Mouse (Mus musculus): ENCODE results near the gene Rfng.
"Not testable (repeated sequence)": the region's sequence is repeated elsewhere in the genome, so short reads cannot be mapped to it uniquely, and the experiment has no call there.

Rfng gene

DNA sequence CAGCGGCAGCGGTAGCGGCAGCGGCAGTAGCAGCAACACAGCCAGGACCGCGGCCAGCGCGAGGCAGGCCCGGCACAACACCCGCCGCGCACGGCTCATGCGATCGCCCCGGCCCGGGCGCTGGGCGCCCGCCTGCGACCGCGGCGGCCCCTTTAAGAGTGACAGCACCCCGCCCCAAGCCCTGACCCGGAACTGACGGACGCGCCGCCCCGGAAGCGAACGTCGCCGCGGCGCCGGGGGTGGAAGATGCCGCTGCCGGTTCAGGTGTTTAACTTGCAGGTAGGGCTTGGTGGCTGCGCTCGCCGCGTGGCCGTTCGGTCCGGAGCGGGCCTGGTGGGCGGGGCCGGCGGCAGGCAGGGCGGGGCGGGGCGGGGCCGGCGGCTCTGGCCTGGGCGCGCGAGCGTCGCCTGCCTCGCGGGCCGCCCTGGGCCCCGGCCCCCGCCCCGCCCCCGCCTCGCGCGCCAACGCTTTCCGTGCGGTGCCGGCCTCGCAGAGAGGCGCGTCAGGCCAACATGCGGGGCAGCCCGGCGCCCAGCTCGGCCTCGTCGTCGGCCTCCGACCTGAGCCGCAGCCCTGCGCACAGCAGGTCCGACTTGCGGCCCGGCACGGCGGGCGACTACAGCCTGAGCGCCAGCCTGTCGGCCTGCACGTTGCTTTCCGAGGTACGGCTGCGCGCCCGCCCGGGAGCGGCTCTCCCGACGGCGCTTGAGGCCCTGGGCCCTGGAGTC is at the start of gene Rfng, which contains the start of gene Gps1:
TSS of gene Rfng (minus strand) at position 144 of the 728 bp plus-strand sequence.
TSS of gene Gps1 (plus strand) at position 209 of the 728 bp plus-strand sequence.
- peak; percentile 60 to 73 for DNase-seq (ENCODE audit: low spot score in 2 of 2)

- not testable (repeated sequence) for DNase-seq (ENCODE audit: low spot score in 2 of 2)
These were observed 49.0 kb upstream of the Rfng start for GRCm38 (mm10) chr11:120832962-120833361.

DNA sequence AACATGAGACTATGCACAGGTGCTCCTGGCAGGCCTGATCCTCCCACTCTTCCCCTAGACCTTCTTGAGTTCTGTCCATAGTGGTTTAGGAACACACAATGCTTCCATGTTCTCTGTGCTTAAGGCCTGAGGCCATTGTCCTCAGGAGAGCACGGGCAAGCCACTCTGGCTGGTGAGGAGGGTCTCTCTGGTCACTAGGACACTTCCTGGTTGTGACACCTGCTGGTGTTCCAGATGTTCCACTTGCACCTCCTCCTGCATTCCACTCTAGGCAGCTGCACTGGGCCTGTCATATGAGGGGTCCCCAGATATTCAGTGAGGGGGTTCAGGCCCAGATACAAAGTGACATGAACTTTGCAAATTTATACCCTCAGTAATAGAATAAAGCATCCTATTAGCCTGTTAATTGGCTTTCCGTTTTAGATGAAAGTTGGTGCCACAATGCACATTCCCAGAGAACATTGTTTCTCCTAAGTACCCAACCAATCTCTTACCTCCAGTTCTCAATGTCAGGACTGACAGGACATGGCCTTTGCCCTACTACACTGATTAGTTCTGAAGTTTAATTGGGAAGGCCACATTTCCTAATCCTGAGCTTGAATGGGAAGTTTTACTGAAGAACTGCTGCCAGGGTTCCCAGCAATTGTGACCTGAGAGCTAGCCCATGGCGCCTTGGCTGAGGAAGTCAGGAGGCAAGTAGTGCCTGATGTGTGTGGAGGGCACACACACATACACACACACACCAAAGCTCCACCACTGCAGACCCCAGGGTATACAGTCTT is 47.8 kb upstream of the Rfng start:
- DNase-seq (ENCODE audit: low spot score in 2 of 2) = no peak

DNA sequence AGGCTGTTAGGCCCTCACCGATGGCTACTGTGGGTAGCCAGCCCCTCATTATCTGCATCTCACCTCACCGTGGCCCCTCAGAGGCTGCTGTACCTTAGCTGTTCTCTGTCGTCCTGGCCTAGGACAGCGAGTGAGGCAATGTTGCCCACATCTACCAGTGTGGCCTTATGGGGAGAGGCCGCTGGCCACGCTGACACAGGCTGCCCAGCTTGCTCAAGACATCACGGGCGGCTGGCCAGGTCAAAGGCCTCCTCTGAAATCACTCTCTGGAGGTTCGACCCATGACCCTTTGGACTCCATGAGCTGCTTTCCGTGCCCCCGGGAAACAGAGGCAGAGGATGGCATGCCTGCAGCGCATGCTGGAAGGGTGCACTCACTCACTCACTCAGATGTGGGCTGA is 46.7 kb upstream of the Rfng start:
- DNase-seq (ENCODE audit: low spot score in 2 of 2) = no peak

DNA sequence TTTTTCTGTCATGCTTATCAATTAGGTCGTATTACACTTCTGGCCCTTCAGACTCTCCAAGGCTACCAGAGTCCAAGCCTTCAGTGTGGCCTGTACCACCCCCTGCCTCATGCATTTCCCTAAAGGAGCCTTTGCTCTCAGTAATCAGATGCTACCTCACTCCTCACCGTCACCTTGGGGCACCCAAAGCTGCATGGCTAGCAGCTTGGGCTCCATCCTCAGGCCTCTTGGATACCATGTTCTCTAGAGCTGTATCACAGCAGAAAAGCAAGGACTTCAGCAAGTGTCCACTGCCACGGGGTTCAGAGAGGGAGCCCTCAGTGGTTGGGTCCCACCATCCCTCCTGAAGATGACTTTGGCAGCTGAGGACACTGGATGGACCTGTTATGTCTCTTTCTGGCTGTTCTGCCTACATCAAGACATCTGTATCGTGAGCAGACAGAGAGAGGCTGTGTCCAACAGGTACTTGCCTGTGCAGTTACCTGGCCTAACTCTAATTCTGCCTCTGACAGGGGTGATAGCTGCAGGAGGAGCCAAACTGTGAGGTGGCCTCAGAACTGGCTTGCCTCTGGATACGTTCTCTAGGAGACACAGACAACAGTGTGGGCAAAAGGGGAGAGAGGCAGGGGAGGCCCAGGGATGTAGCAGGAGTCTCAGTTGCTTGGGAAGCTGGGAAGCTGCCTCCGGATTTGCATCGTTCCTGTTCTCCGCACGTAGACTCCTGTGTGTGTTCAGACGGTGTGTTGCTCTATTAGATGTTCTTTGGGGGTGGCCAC is 45.9 kb upstream of the Rfng start:
- no peak for DNase-seq (ENCODE audit: low spot score in 2 of 2)

- DNase-seq (ENCODE audit: low spot score in 2 of 2) = no peak
These were observed 44.4 kb upstream of the Rfng start for GRCm38 (mm10) chr11:120828416-120828815.

- DNase-seq (ENCODE audit: low spot score in 2 of 2) = peak in 1 of 2 experiments; percentile 36
These were observed 42.3 kb upstream of the Rfng start for GRCm38 (mm10) chr11:120826016-120826953.

DNA sequence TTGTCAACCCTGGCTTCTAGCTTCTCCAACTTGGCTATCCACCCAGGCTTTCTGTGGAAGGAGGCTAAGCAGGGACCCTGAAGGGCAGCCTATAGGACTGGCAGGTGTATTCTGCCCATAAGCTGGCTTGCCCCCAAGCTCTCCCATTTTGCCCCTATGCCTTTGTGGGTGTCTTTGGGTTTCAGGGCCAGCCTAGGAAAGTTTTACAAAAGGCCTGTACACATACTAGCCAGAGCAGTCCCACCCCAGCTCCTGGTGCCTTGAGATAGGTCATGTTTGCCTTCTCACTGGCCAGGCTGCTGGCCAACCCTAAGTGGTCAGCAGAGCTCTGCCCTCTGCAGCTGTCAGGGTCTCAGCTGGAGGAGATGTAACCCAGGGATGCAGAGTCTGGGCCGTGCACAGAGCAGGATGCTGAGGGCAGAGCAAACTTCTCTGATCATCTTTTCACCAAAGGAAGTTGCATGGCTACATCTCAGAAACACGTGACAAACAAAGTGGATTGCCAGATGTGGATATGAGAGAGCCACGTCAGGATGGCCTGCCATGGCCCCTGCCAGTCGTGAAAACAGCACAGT is 41.4 kb upstream of the Rfng start:
- peak in 1 of 2 experiments; percentile 29 for DNase-seq (ENCODE audit: low spot score in 2 of 2)

DNA sequence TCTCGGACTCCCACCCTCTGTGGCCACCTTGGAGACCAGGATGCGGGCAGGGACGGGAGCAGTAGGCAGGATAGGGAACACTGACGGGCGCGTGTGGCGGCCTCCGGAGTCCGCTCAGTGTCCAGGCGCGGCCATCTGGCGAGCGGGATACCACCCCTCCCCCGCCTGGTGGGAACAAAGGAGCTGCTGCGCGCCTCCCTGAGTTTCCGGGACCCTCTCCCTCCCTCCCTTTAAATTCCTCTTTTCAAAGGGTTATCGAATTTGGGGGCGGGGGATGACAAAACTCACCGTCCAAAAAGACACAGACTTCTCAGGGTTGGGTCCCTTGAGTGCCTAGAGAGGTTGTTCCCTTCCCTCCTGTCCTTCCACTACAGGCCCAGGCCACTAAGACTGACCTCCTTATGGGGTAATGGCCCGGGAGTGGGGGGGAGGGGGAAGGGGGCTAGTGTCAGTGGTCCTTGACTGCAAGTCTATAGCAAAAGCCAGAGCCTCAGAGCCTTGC is 40.8 kb upstream of the Rfng start:
- no peak for DNase-seq (ENCODE audit: low spot score in 2 of 2)

GRCm38 (mm10) chr11:120823956-120824786 is 40.2 kb upstream of the Rfng start, which contains the start of gene Fasn:
Gene Fasn, minus strand, starts transcription at chr11:120824547.
- DNase-seq (ENCODE audit: low spot score in 2 of 2) = peak; percentile 96

DNA sequence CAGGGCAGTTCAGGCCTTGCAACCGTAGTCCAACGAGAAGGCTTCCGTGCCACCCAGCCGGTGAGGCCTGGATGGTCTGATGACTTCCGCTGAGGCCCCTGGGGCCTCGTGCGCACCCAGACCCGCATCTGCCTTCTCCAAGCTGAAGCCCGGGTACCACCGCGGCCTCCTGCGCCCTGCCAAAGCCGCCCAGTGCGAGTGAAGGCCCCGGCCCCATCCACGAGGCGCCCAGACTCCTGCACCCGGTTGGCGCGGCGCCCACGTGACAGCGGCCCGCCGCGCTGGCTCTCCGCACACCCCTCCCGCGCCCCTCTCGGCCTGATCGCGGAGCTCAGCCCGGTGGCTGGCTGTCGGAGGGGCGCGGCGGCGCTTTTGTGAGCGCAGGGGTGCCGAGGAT is 39.5 kb upstream of the Rfng start:
- DNase-seq (ENCODE audit: low spot score in 2 of 2) = no peak

DNA sequence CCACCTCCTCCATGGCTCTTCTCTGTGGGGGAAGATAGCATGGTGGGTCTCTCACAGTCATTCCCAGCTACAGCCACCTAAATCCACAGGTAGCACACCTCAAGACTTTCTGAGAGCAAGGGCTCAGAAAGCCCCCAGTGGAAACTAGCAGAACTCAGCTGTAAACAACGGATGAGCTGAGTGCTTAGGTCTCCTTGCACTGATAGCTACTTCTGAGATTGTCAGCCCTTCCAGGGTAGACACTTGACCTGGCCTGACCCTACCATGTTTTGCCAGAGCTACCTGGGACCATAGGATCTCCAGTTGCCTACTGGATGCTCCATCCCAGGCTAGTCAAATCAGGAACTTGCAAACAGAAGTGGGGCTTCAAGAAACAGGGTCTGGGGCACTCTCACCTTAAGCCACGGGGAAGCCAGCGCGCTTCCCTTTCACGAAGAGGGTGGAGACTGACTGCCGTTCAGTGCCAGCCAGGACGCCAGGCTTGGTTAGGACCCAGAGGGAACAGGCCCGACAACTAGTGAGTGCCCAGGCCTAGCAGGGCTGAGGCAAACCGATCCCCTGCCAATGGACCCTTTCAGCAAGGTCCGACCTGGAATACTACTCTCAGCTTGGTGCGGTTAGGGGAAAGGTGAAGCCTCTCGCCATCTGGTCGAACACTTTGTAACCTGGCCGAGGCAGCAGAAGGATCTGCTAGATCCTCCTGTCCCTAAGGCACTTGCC is 39.0 kb upstream of the Rfng start:
- DNase-seq (ENCODE audit: low spot score in 2 of 2) = no peak

DNA sequence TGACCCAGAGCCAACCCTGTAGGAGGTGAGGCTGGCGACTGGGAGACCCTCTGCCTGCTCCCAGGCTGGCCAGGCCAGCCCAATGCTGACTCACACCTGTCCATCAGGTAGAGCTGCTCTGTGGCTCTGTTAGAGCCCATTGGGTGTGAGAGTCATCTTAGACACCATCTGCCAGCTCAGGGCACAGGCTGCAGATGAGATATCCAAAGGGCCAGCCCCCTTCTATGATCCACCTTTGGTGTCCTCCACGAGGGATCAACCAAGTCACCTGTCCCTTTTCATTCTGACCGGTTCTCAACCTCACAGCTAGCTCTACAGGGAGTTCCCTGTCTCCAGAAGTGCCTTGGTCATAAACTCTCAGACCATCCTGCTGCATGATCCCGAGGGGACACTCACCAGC is 38.3 kb upstream of the Rfng start:
- no peak for DNase-seq (ENCODE audit: low spot score in 2 of 2)

DNA sequence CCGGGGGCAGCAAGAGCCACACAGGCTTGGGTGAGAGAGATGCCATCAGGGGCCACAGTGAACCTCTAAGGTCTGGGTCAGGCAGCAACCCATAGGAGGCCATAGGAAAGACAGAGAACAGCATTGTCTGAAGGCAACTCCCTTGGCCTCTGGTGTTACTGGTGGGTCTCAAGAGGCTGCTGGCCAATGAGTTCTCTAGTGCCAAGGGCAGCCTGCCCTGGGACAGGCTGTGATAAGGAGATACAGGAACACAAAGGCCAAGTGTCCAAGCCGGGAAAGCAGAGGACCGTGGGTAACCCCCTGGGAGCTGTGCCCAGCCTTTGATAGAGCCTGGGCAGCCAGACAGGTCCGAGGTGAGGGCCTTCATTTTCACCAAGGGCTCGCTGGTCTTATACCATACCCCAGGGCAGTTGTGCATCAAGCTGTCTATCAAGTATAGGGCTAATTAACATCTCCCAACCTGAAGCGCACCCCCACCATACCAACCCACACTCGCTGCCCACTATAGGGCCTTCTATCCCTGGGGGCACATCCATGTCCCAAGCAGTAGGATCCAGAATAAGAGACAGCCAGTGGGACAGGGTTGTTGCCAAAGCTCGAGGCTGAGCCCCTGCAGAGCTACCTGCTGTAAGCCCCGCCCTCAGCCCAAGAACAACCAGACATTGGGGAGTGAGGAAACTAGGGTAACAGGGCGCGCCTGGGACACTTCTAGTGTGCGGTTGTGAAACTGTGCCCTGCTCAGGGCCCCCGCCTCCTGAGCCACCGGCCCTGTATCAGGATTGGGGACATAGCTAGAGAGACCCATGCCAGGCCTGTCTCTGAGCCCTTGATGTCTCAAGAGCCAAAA is 37.3 kb upstream of the Rfng start:
- DNase-seq (ENCODE audit: low spot score in 2 of 2) = no peak

GRCm38 (mm10) chr11:120820546-120820945 is 36.5 kb upstream of the Rfng start:
- no peak for DNase-seq (ENCODE audit: low spot score in 2 of 2)

GRCm38 (mm10) chr11:120819556-120819955 is 35.5 kb upstream of the Rfng start:
- no peak for DNase-seq (ENCODE audit: low spot score in 2 of 2)

DNA sequence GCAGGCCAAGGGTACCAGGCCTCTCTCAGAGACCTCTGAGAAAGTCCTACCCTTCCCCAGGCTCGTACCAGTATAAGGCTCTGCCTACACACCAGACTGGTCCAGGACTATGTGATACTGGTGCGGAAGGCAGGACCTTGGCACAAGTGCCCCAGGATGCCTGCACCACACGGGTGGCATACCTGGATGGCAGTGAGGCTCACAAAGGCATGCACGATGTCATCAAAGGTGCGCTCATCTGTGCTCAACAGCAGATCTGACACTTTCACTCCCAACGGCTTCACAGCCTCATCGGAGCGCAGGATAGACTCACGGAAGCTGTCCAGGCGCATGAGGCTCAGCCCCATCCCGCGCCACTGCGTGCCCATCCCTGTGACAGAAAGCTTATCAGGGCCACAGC is 34.2 kb upstream of the Rfng start:
- no peak for DNase-seq (ENCODE audit: low spot score in 2 of 2)

DNA sequence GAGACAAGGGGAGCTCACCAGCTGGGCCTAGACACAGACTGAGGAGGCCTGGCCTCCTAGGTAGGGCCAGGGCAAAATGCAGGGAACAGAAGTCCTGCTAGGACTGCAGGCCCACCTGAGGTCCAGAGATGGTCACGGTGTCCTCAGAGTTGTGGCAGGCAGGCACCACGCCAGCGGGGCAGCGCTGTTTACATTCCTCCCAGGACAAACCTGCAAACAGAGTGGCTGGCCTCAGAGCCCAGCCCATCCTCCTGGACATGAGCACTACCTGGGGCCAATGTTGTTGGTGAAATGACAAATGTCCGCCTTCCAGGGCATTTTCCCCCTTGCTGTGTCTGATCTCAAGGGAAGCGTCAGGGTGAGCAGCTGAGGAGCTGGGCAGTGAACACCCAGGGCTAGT is 33.4 kb upstream of the Rfng start:
- no peak for DNase-seq (ENCODE audit: low spot score in 2 of 2)
